Mouse (Mus musculus) natural killer cell, adult 2 months (primary cell): ENCODE results near the gene 6820408C15Rik.
A peak's percentile ranks its signal among the peaks of the same experiment; 100 is the strongest.

Experiments used
- DNase-seq, 2 experiments: peaks; one replicate each; pipeline ENCODE4 v3.0.0; 2022; ENCODE audit warnings: low spot score in 2 of 2

The 6820408C15Rik gene

GRCm38 (mm10) chr2:152415287-152415686, at the start of gene 6820408C15Rik:
6820408C15Rik (plus strand) TSS chr2:152415587.
- no peak for DNase-seq

DNA sequence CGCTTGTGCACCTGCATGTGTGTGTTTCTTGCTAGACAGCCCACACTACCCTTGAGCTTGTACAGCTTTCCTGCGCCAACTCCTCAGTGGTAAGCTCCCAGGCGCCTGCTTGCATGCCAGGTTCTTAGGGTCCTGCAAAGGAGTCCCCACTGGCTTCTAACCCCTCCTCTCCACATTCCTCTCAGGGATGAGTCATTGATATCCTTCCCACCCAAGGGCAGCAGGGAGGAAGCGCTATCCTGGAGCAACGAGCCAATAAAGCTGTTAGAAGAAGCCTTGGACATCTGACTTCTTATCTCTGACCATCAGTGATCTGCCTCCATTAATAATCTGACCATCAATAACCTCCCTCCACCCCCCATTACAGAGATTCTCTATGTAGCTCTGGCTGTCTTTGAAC, 47.5 kb upstream of the 6820408C15Rik start:
- no peak for DNase-seq

DNA sequence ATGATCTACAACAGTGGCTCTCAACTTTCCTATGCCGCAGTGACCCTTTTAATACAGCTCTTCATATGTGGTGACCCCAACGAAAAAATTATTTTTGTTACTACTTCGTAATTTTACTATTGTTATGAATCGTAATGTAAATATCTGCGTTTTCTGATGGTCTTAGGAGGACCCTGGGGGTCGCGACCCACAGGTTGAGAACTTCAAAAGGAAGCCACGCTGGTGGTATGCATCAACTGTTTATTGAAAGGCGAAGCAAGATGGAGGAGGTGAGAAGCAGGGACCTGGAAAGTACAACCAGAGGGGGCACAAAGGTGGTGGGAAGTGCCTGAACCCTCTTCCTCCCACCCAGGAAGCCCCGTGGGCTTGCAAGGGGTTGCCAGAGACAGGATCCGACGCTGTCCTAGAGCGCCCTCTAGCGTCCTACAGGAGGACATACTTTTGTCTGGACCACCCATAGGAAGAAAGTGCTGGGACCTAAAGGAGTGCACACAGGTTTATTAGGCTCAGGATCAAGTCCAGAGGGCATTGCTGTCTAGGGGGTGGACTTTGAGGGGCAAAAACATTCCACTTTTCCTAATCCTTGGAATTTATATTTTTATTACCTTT, 46.8 kb upstream of the 6820408C15Rik start:
- DNase-seq, result peak; percentile 50 to 66

DNA sequence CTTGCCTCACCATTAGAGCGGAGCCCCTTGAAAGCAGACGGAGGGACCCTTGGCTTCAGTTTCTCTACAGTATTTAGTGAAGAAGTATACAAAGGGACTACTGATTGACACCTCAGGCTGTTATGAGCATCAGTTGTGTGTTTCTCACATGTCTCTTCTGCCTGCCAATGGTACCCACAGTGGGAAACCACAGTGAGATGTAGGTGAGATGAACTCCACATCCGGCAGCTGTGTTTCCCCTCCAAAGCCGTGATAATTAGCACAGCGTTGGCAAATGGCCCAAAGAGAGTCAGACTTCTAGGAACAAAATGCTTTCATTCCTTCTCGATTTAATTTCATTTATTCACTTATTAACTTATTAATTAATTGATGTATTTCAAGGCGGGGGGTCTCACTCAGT, 43.3 kb upstream of the 6820408C15Rik start:
- DNase-seq, result peak; percentile 67 to 83

GRCm38 (mm10) chr2:152372661-152373060, 42.7 kb upstream of the 6820408C15Rik start:
- DNase-seq, result no peak

GRCm38 (mm10) chr2:152373547-152373946, 41.8 kb upstream of the 6820408C15Rik start:
- no peak for DNase-seq

DNA sequence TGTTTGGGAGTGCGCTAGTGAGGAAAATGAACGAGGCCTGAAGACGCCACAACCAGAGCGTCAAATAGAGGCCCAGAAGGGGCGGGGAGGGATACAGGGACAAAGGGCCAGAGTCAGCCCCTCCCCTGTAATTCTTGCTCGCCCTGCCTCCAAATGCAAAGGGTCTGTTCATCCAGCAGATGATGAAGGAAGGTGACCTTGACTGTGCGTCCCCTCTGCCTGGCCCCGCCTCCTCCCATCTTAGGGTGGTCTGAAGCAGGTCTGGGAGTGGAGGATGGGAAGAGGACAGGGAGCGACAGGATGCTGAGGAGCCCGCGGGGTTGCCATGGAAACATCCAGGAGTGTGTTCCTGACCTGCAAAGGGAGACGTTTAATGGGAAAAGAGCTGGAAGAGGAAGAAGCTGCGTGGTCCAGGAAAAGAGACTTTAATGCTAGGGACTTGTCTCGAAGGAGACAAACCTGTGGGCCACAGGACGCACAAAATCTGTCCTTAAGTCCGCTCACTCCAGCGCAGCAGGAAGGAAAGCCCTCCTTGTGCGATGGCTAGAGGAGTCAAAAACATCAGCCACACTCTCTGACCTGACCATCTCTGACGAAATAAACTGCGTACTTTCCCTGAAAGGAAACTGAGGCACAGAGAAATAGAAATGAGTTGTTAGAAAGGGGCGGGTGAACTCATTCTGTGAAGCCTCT, 39.6 kb upstream of the 6820408C15Rik start:
- DNase-seq, result no peak

- no peak for DNase-seq
Measured at GRCm38 (mm10) chr2:152376345-152376741, 39.0 kb upstream of the 6820408C15Rik start, which contains the start of gene Nrsn2. Nrsn2 (minus strand) TSS chr2:152376638.

GRCm38 (mm10) chr2:152384191-152384590, 31.2 kb upstream of the 6820408C15Rik start:
- no peak for DNase-seq

DNA sequence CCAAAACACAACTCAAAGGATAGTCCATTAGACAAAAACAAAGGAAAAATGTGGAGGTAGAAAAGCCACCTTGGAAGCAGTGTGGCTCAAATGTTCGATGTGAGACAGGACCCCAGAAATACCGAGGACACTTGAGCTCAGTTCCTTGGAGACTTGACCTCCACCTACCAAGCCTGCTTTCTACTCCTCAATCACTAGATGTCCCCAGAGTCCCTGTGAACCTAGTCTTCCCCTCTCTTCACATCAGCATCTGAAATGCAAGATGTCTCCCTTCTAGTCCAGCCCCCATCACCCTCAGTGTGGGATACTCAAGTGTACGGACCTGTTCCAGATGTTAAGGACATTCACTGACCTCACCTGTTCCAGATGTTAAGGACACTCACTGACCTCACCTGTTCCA, 22.6 kb upstream of the 6820408C15Rik start:
- peak; percentile 24 to 31 for DNase-seq

GRCm38 (mm10) chr2:152393225-152394017, 22.0 kb upstream of the 6820408C15Rik start:
- DNase-seq, result no peak

- DNase-seq, result no peak
Measured at GRCm38 (mm10) chr2:152395271-152395920, 20.0 kb upstream of the 6820408C15Rik start.

- peak in 1 of 2 experiments; percentile 64 for DNase-seq
Measured at GRCm38 (mm10) chr2:152396110-152397003, 19.0 kb upstream of the 6820408C15Rik start.

- peak; percentile 25 to 56 for DNase-seq
Measured at GRCm38 (mm10) chr2:152397004-152397589, 18.3 kb upstream of the 6820408C15Rik start.

DNA sequence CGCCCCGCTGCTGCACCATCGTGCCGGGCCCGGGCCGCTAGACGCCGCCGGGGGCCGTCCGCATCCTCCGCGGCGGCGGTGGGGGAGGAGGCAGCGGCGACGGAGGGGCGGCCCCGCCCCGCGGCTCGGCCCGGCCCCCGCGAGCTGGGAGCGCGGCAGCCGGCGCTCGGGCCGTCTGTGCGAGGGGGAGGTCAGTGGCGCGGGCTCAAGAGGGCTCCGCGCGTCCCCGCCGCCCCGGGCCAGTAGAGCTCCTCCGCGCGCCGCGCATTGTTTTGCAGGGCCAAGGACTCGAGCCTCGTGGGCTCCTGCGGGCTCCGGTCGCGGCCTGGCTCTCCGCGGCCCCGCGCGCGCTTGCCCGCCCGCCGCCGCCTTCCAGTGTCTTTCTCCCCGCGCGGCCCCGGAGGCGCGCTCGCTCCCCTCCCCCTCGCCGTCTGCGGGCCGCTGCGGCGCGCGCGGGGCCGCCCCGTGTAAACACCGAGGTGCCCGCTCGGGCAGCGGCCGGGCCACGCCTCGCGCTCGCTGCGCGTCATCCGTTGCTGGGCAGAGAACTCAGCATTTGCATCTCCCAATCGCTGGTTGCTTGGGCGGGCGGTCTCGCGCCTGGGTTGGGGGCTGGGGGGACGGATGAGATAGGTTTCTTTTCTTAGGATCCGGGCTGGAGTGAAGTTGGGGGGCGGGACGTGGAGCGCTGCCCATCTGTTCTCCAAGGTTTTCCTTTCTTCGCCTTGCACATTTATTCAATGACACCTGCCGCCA, 17.5 kb upstream of the 6820408C15Rik start, which contains the start of gene Sox12:
TSS of gene Sox12 (minus strand) at position 384 of the 756 bp plus-strand sequence.
- peak; percentile 88 to 93 for DNase-seq

DNA sequence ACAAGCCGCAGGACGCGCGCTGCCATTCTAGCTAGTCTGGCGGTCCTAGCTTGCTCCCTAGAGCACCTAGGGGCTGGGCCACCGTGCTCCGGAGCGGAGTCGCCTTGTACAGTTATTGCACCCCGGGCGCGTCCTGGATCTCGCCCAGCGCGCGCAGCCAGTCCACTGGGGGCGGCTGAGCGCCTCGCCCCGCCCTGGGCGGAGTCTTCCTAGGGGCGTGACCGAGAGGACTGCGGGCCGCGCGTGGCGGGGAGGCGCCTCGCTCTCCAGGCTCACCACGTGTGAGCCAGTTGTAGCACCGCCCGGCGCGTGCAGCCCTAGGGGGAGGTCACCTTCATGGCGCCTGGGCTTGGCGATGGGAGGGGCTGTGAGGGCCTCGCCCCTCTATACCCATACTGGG, 16.7 kb upstream of the 6820408C15Rik start:
- peak; percentile 83 to 91 for DNase-seq

GRCm38 (mm10) chr2:152399122-152399542, 16.3 kb upstream of the 6820408C15Rik start:
- no peak for DNase-seq

- DNase-seq, result peak; percentile 52 to 82
Measured at GRCm38 (mm10) chr2:152406126-152406525, 9.3 kb upstream of the 6820408C15Rik start.

- DNase-seq, result no peak
Measured at GRCm38 (mm10) chr2:152409781-152410180, 5.6 kb upstream of the 6820408C15Rik start.

GRCm38 (mm10) chr2:152410971-152411371, 4.4 kb upstream of the 6820408C15Rik start:
- no peak for DNase-seq
